In the genomic region with DNA sequence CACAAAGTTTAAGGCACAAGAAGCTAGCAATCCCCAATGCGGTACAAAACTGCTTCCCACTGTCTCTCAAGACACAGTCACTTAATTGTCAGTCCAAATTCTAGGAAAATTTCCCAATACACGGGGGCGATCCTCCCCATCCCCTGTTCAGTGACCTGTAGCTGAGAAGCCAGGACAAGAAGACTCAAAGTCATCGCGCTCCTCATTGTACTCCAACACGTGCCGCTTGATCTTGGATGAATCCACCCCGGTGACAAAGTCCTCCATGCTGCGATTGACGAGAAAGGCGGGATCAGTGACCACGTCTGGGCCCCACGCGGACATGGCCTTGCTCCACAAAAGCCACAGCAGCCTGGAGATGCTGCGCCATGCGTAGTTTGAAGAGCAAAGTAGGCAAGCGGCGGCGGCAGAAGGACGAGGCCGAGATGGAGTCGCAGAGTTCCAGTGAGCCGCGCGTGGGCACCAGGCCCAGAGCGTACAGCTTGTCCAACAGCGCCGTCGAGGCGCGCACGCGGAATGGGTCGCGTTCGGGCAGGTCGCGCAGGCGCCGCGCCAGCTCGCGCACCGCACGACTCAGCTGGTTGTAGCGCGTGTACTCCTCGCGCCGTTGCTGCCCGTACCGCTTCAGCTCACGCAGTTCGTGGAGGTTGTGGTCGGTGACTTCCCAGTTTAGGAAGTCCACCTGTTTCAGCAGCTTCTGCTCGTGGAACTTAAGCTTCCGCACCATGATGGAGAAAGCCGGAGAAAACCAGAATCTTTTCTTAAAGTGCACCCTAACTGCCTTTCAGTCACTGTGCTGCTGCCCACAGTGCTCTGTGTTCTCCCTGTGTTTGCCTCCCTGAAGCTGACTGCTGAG, we compare ENCODE assay signal across 9 mouse cellular contexts. TPM values are rescaled to one million over a fixed set of nuclear protein-coding genes. Genes with fewer than 3 reads are reported as not detected.
DNase-seq lines count a peak whose midpoint lies in the region; ATAC-seq and TF ChIP-seq lines count a peak whose summit lies in the region.
"Had no signal": no experiment of that assay in that cellular context is flagged by ENCODE, and none has a peak within 500 bp of the region (broad histone marks: within the 10 kb centered on the region; RNA-seq: fewer than 3 reads in every experiment).

No protein-coding gene starts in this region.

- TF ChIP-seq CTCF in intestine, postnatal 0 days (IDR thresholded peaks at IDR 0.05; ENCODE audit: low read depth) = no peak

- peak overlapping the region; percentile 18 for H3K4me3 ChIP-seq in forebrain, embryonic 16.5 days (replicated peaks; ENCODE audit: low read length)
- H3K4me3 ChIP-seq in intestine, postnatal 0 days (ENCODE audit: low read depth, low read length) = peak overlapping the region; percentile 14; the same call in 1 of the 2 replicates
- H3K4me3 ChIP-seq in stomach, embryonic 16.5 days (replicated peaks; ENCODE audit: low read length) = peak overlapping the region; percentile 19

- no peak overlapping the region for H3K27ac ChIP-seq in forebrain, embryonic 16.5 days (ENCODE audit: low read length)
- no peak overlapping the region for H3K27ac ChIP-seq in intestine, postnatal 0 days (ENCODE audit: low read depth, low read length)
- no peak overlapping the region for H3K27ac ChIP-seq in stomach, embryonic 16.5 days (ENCODE audit: low read length)

- no peaks in the 10 kb centered on the region for H3K9me3 ChIP-seq in forebrain, embryonic 16.5 days (ENCODE audit: control insufficient read depth, low read length)
- no peaks in the 10 kb centered on the region for H3K9me3 ChIP-seq in intestine, postnatal 0 days (ENCODE audit: control insufficient read depth)
- no peaks in the 10 kb centered on the region for H3K9me3 ChIP-seq in stomach, embryonic 16.5 days (replicated peaks; ENCODE audit: control insufficient read depth, low read length)
- H3K9me3 ChIP-seq: G1E had no signal

- peak; percentile 89 for DNase-seq in heart, adult 11 months
- DNase-seq in heart, adult 8-10 months (ENCODE audit: low spot score) = no peak
- peak; percentile 69 for DNase-seq in adrenal gland, postnatal 14 days
- peak; percentile 24 for DNase-seq in lung, postnatal 14 days

- H3K4me2 ChIP-seq in forebrain, embryonic 16.5 days (ENCODE audit: low read length) = peak overlapping the region; percentile 45
- H3K4me2 ChIP-seq in intestine, postnatal 0 days (replicated peaks; ENCODE audit: low read depth) = peak overlapping the region; percentile 24; the same call in 1 of the 2 replicates
- H3K4me2 ChIP-seq in stomach, embryonic 16.5 days (ENCODE audit: low read depth, low read length) = peak overlapping the region; percentile 36

- no peaks in the 10 kb centered on the region for H3K36me3 ChIP-seq in forebrain, embryonic 16.5 days (ENCODE audit: control insufficient read depth, insufficient read depth)
- no peaks in the 10 kb centered on the region for H3K36me3 ChIP-seq in intestine, postnatal 0 days (ENCODE audit: control insufficient read depth, insufficient read depth)
- H3K36me3 ChIP-seq in stomach, embryonic 16.5 days (ENCODE audit: control insufficient read depth, insufficient read depth, low read length) = no peaks in the 10 kb centered on the region
- H3K36me3 ChIP-seq: G1E had no signal

- peaks cover 2% of the 10 kb centered on the region; the same call in 1 of the 2 replicates for H3K27me3 ChIP-seq in forebrain, embryonic 16.5 days (replicated peaks; ENCODE audit: control insufficient read depth, insufficient read depth, low read length)
- H3K27me3 ChIP-seq in intestine, postnatal 0 days (replicated peaks; ENCODE audit: control insufficient read depth, insufficient read depth, low read length) = peaks cover 8% of the 10 kb centered on the region; the same call in 1 of the 2 replicates
- peaks cover 14% of the 10 kb centered on the region; the same call in 1 of the 2 replicates for H3K27me3 ChIP-seq in stomach, embryonic 16.5 days (ENCODE audit: control insufficient read depth, insufficient read depth, low read length)

- H3K9ac ChIP-seq in forebrain, embryonic 16.5 days (replicated peaks; ENCODE audit: low read depth, low read length) = no peak overlapping the region
- H3K9ac ChIP-seq in intestine, postnatal 0 days (ENCODE audit: low read depth, low read length) = no peak overlapping the region
- H3K9ac ChIP-seq in stomach, embryonic 16.5 days (ENCODE audit: low read length) = no peak overlapping the region

- no peak for ATAC-seq in forebrain, embryonic 16.5 days
- ATAC-seq in intestine, postnatal 0 days = no peak
- no peak for ATAC-seq in stomach, embryonic 16.5 days (ENCODE audit: insufficient read depth, low FRiP score)
- no peak for ATAC-seq in inflammation-experienced regulatory T-cells, adult 6 months

- WGBS in forebrain, embryonic 16.5 days = 37% methylated on average over 58 of the region's 58 CpGs
- 35% methylated on average over 58 of the region's 58 CpGs for WGBS in intestine, postnatal 0 days
- 40% methylated on average over 58 of the region's 58 CpGs for WGBS in stomach, embryonic 16.5 days

- H3K4me1 ChIP-seq in forebrain, embryonic 16.5 days (replicated peaks; ENCODE audit: control insufficient read depth, insufficient read depth, low read length) = no peaks in the 10 kb centered on the region
- no peaks in the 10 kb centered on the region for H3K4me1 ChIP-seq in intestine, postnatal 0 days (replicated peaks; ENCODE audit: control insufficient read depth, insufficient read depth, low read length)
- no peaks in the 10 kb centered on the region for H3K4me1 ChIP-seq in stomach, embryonic 16.5 days (ENCODE audit: control insufficient read depth, insufficient read depth, low read length)

RNA-seq across cellular contexts. Expression of a gene that starts 12.8 kb away (rescaled TPM):
- 100 to 1,000 TPM in 2 of 4 experiments, 10 to 100 TPM in 2; 97.9 to 120 (median 104) TPM for total RNA-seq in heart, adult 8-10 months (2022)
- 104 and 107 TPM in 2 replicates for total RNA-seq in adrenal gland, postnatal 14 days (2021)
- 82.7 and 85.1 TPM in 2 replicates for polyA plus RNA-seq in forebrain, embryonic 16.5 days (2015; fragmentation: Nextera tagmentation; extraction: Ambion mirVana)
- polyA plus RNA-seq in intestine, postnatal 0 days (2015; fragmentation: Nextera tagmentation; extraction: Ambion mirVana) = 111 and 118 TPM in 2 replicates
- polyA plus RNA-seq in stomach, embryonic 16.5 days (2015; fragmentation: Nextera tagmentation; extraction: Ambion mirVana) = 106 and 120 TPM in 2 replicates
- polyA plus RNA-seq in inflammation-experienced regulatory T-cells, adult 6 months (2017; shearing (Covaris generic)) = 100 to 1,000 TPM in 2 of 3 experiments, 10 to 100 TPM in 1; 73.2 to 127 (median 116) TPM

RNA-seq across cellular contexts. Expression of a gene that starts 43.6 kb away (rescaled TPM):
- 10 to 100 TPM; 12.4 to 14.8 (median 13.6) TPM for total RNA-seq in heart, adult 8-10 months (2022)
- total RNA-seq in adrenal gland, postnatal 14 days (2021) = 18.7 and 19.3 TPM in 2 replicates
- polyA plus RNA-seq in forebrain, embryonic 16.5 days (2015; fragmentation: Nextera tagmentation; extraction: Ambion mirVana) = 23.4 and 28.4 TPM in 2 replicates
- 12.4 and 14.7 TPM in 2 replicates for polyA plus RNA-seq in intestine, postnatal 0 days (2015; fragmentation: Nextera tagmentation; extraction: Ambion mirVana)
- 39.3 and 41.0 TPM in 2 replicates for polyA plus RNA-seq in stomach, embryonic 16.5 days (2015; fragmentation: Nextera tagmentation; extraction: Ambion mirVana)
- polyA plus RNA-seq in inflammation-experienced regulatory T-cells, adult 6 months (2017; shearing (Covaris generic)) = 10 to 100 TPM; 15.2 to 28.3 (median 18.7) TPM

RNA-seq across cellular contexts. Expression of a gene that starts 47.6 kb away (rescaled TPM):
- 1 to 10 TPM; 8.6 to 9.7 (median 9.1) TPM for total RNA-seq in heart, adult 8-10 months (2022)
- 23.7 TPM in 2 replicates for total RNA-seq in adrenal gland, postnatal 14 days (2021)
- 22.0 and 22.2 TPM in 2 replicates for polyA plus RNA-seq in forebrain, embryonic 16.5 days (2015; fragmentation: Nextera tagmentation; extraction: Ambion mirVana)
- 5.8 and 6.1 TPM in 2 replicates for polyA plus RNA-seq in intestine, postnatal 0 days (2015; fragmentation: Nextera tagmentation; extraction: Ambion mirVana)
- 31.0 and 31.3 TPM in 2 replicates for polyA plus RNA-seq in stomach, embryonic 16.5 days (2015; fragmentation: Nextera tagmentation; extraction: Ambion mirVana)
- 1 to 10 TPM; 4.1 to 9.8 (median 9.6) TPM for polyA plus RNA-seq in inflammation-experienced regulatory T-cells, adult 6 months (2017; shearing (Covaris generic))
